Mouse (Mus musculus): ENCODE measurements around the gene Lcp1. TPM values are rescaled to one million over a fixed set of nuclear protein-coding genes. Genes with fewer than 3 reads are reported as not detected.
"Not testable (repeated sequence)": the region's sequence is repeated elsewhere in the genome, so short reads cannot be mapped to it uniquely, and the experiment has no call there.

Lcp1 gene
- total RNA-seq (2021) = 1 to 10 TPM; 6.0 to 8.2 TPM
- long read RNA-seq, experiment 1, partial matches to known transcripts = 1 of 3 reads
- long read RNA-seq, experiment 1, other reads (novel, unspliced or antisense) = 1 of 3 reads
- long read RNA-seq, experiment 2, partial matches to known transcripts = 3 of 4 reads
- long read RNA-seq, experiment 2, other reads (novel, unspliced or antisense) = 1 of 4 reads

DNA sequence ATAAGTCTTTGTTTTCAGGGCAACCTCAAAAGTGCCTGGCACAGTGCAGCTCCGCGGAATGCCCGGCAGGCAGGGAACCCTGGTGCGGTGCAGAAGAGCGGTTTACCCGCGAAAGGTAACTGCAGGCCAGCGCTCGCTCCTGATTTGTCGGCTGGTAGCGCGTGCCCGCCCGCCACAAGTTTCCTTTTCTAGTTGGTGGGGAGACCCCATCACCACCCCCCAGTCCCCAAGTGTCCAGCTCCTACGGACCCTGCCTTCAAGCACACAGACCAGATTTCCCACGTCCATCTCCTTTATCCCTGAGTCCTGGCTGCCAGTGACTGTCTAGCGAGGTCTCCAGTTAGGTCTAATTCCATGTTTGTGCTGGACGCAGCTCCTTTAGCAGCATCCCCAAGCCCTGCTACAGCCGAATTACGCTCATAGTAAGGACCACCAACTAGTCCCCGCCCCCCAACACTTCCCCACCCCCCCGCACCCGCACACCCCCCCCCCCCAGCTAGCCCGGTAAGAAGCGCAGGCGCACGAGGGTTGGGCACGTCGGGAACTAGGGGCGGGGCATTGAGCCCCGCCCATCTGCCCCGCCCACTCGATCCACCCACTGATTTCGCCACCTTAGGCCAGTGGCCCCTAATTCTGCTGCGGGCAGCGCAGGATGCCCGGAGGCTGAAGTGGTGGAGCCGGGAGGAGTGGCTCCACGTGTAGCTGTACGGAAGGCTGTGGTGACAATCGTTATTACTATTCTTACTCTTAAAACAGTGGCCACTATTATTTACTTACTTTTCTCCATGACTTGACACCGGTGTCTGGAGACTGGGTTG, at the start of gene Lcp1, which contains the start of gene Lrrc63:
TSS of gene Lcp1 (plus strand) at position 601 of the 818 bp plus-strand sequence.
TSS of gene Lrrc63 (minus strand) at position 381 of the 818 bp plus-strand sequence.
- intact Hi-C loops (cut with DNase I; ENCODE audit: low total_unique reads) = no loop called here
- peak; percentile 70 for DNase-seq

DNA sequence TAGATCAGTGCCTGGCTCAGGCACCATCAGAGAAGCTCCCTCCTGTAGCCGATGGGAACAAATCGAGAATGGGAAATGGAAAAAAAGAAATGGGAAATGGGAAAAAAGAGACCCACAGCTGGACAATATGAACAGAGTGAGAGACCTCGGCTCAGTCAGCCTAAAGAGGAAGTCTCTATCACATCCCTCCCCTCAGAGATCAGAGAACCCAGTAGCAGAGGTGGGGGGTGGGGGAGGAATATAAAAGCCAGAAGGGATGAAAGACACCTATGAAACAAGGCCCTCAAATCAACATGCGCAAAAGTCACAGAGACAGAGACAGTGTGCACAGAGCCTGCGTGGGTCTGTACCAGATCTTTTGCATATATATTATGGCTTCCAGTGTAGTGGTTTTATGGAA, 27.9 kb upstream of the Lcp1 start:
- intact Hi-C loops (cut with DNase I; ENCODE audit: low total_unique reads) = no loop called here
- no peak for DNase-seq

DNA sequence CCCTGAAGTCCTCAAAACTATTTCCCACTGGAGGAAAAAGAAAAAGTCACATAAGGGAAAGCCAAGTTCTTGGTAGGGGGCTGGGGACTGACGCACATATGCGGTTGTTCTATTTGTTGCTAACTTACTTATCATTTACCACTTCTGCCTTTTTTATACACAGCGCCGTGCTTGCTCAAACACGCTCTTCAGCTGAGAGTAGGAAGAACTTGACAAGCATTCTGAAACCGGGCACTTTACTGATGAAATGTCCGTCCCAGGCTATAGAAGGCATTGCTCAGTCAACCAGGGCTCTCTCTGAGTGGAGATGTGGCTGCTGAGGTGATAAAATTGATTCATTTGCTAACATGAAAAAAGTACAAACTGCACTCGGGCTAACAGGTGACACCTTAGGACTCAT, 9.2 kb upstream of the Lcp1 start:
- intact Hi-C loops (cut with DNase I; ENCODE audit: low total_unique reads) = no loop called here

DNA sequence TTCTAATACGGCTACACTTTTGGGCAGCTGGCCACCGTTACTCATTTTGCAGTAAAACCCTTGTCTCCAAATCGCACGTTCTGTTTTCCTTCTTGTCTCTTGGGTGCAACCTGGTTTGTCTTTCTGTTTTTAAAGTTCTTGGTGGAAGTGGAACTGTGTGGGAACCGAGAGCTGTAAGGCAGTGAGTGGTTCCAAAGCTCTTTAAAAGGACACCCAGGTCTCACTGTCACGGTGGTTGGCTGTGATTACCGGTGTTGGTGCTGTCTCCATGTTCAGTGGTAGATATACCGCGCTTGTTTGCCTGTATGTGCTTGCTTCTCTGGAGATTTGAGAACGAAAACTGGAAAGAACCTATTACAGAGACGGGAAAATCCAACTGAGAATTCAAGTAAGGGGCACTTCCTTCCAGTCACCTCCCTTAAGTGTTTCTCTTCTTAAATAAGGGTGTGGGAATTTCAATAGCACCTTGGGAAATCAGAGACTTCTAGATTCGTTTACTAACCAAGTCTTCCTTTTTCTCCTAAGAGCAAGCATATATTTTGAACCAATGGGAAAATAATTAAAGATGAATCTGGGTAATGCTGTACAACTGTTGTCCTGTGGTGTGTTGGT, 529 bp downstream of the Lcp1 start:
- intact Hi-C loops (cut with DNase I; ENCODE audit: low total_unique reads) = no loop called here
- no peak for DNase-seq

More for the DNA sequence above, 9.2 kb upstream of the Lcp1 start:
- no peak for DNase-seq

DNA sequence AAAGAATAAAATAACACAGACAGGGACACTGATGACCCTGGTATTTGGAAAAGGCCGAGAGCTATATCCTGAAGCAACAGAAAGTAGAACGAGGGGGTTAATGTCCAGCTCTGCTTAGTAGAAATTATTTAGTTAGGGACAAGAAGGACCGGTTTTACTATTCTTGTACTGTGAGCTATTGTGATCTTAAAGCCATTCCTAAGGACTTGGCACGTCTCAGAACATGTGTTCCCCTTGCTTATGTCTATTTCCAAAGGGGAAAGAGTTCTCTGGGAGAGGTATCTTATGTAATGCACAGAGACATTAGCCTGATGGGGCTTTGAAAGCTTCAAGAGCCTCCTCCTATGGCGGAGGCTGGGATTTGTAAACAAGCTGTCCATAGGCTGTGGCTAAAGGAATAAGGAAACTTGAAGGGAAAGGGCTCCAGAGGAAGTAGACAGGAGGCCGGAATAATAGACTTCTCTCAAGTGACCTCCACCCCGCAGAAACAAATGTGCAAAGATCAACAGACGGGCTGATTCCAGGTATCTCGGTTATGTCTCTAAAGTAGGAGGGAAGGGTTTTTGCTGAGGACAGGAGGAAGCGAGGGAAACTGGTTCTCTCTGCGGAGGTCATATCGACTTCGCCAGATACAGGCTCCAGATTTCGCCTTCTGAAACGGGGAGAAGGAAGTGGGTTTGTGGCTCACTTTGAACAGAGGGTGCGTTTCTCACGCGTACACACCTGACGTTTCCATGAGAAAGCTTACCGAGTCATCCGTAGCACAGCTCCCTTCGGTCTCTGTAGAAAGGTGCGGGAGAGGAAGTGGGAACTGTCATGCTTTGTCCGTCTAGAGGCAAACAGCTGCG, 5.4 kb downstream of the Lcp1 start:
- DNase-seq = no peak
- intact Hi-C loops (cut with DNase I; ENCODE audit: low total_unique reads) = no loop called here

DNA sequence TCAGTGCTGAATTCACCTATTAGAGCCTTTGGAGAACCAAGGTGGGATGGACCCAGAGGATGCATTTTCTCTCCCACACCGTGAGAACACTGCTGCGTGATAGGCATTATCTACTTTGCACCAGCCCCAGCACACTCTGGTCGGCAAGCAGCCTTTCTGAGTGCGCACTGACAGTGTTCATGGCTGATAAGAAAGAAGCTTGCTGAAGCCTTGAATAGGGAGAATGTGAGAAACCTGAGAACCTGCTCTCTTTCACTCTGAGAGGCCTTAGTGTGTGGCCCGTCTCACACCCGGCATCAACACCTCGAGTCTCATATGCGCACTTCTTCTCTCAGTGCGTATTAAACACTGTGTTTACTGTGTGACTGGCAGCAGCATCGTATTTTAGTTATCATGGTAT, 7.6 kb downstream of the Lcp1 start:
- intact Hi-C loops (cut with DNase I; ENCODE audit: low total_unique reads) = no loop called here

DNA sequence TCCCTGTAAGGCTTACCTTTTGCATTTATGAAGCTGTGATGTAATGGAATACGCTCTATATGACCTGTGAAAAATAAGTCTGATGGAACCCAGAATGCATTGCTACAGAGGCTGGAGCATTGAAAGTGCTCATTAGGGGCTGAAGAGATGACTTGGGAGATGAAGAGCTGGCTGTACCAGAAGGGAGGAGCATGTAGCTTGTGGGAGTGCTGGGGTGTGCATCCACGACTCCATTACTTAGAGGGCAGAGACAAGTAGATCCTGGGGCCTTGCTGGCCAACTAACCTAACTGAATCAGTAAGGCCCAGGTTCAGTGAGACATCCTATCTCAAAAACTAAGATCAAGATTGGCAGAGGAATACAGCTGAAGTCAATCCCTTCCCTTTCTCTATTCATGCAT, 8.3 kb downstream of the Lcp1 start:
- no peak for DNase-seq
- intact Hi-C loops (cut with DNase I; ENCODE audit: low total_unique reads) = no loop called here

More for the DNA sequence above, 7.6 kb downstream of the Lcp1 start:
- no peak for DNase-seq

DNA sequence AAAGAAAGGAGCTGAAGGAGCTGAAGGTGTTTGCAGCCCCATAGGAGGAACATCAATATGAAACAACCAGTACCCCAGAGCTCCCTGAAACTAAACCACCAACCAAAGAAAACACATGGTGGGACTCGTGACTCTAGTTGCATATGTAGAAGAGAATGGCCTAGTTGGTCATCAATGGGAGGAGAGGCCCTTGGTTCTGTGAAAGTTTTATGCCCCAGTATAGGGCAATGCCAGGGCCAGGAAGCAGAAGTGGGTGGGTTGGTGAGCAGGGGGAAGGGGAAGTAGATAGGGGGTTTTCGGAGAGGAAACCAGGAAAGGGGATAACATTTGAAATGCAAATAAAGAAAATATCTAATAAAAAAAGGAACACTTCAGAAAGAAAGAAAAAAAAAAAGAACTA, 16.8 kb downstream of the Lcp1 start:
- intact Hi-C loops (cut with DNase I; ENCODE audit: low total_unique reads); DNase-seq: not testable (repeated sequence)

DNA sequence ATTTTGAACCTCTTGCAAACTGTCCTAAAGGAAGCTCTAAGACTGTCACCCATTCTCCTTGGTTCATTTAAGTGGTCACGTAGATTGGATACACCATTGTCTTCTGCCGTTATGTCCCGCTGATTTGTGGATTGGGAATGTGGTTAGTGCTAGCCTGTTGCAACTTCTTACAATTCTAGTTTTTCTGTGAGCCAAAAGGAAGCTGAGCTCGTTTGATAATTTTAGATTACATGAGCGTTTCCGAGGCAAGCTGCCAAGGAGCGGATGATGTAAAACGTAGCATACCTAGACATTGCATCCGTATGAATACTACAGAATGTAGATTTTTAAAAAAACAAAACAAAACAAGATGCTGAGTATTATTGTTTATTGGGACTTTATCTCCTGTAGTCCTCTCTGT, 17.3 kb downstream of the Lcp1 start:
- no peak for DNase-seq
- intact Hi-C loops (cut with DNase I; ENCODE audit: low total_unique reads) = no loop called here

DNA sequence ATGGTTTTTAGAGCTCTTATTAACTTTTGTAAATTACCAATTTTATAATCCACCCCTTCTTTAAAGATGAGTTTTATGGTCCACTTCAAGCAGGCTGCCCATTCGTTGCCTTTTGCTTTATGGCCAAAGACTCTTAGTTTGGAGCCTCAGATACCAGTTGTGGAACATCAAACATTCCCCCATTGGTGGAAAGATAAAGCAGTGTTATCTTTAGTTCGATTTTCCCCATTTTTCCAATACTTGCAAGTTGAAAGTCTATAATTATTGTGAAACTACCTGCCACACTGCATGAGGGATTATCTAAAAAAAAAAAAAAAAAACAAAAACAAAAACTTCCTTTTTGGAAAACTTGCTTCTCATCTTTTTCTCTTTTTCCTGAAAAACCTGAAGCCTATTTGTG, 19.8 kb downstream of the Lcp1 start:
- DNase-seq = no peak
- intact Hi-C loops (cut with DNase I; ENCODE audit: low total_unique reads) = no loop called here

DNA sequence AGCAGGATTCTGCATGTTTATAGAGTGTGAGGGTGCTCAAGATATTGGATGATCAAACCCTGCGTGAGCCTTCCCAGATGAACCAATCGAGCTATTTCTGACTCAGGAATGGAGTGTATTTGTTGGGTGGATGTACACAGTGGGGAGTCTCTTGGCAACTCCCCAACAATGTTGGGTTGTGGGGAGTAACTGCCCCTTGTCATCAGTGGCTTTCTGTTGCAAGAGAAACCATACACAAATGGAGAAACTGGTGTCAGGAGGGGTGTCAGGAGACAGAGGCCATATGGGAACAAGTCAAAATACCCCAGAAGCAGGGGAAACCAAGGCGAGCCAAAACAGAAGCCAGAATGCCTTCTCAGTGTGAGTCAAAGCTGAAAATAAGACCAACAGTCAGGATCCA, 20.2 kb downstream of the Lcp1 start:
- intact Hi-C loops (cut with DNase I; ENCODE audit: low total_unique reads) = no loop called here
- no peak for DNase-seq

DNA sequence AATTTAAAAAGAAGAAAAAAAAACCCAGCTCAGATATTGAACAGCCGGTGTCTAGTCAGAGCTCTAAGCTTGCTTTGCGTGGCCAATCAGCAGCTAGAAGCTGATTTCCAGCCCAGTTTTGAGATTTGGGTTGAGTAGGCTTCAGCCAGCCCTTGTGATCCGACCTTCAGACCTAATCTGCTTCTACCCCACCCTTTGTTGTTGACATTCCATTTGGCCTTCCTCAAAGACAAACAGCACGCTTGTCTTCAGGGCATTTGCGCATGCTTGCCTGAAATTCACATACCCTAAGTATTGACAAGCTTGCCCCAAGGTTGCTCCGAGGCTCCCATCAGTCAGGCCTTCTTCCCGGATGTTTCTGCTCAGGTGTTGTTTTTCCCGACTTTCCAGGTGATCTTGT, 23.6 kb downstream of the Lcp1 start:
- DNase-seq = no peak
- intact Hi-C loops (cut with DNase I; ENCODE audit: low total_unique reads) = no loop called here

DNA sequence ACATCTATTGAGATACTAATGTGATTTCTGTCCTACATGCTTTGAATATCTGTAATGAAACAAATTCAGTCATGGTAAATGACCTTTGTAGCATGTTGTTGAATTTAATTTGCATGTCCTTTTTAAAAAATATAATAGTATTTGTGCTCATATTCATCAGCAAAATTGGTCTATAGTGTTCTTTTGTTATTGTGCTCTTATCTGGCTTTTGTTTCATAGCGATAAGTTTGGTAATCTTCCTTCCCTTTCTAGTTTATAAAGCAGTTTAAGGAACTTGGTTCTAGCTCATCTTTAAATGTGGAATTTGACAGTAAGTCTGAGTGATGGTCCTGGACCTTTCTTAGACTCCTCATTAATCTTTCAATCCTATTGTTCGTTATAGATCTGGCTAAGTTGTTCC, 28.5 kb downstream of the Lcp1 start:
- DNase-seq = no peak
- intact Hi-C loops (cut with DNase I; ENCODE audit: low total_unique reads) = no loop called here

DNA sequence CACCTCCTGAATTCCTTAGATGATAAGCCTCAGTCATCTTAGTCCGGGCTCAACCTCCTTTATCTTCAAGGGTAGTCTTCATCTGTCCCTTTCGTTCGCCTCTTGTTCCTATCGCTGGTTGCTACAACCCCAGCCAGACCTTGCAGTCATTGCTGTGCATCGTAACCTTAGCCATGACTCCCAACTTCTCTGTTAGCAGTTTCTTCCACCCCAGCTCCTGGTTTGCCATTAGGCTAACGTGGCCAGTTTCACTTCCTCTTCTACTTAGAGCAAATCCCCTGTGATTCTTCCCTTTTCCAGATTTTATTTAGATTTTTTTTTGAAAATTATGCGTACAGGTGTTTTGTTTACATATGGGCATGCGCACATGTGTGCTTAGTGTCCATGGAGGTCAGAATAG, 33.0 kb downstream of the Lcp1 start:
- DNase-seq = no peak
- intact Hi-C loops (cut with DNase I; ENCODE audit: low total_unique reads) = no loop called here

DNA sequence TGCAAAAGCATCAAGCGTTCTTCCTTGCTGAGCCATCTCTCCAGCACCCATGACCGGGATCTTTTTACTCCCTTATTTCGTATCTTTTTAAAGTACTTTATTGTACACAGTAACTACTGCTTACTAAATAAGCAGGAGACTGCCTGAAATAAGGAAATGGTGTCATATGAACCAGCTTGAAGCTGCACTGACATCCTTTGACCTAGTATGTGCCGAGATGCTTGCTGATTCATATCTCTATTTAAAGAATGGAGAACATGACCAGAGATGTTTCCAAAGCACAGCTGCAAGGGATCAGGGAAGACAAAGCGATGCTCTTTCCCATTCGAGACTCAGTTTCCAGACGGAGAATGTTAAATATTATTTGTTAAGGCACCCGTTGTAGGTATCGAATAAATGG, 33.4 kb downstream of the Lcp1 start:
- intact Hi-C loops (cut with DNase I; ENCODE audit: low total_unique reads) = no loop called here
- no peak for DNase-seq

DNA sequence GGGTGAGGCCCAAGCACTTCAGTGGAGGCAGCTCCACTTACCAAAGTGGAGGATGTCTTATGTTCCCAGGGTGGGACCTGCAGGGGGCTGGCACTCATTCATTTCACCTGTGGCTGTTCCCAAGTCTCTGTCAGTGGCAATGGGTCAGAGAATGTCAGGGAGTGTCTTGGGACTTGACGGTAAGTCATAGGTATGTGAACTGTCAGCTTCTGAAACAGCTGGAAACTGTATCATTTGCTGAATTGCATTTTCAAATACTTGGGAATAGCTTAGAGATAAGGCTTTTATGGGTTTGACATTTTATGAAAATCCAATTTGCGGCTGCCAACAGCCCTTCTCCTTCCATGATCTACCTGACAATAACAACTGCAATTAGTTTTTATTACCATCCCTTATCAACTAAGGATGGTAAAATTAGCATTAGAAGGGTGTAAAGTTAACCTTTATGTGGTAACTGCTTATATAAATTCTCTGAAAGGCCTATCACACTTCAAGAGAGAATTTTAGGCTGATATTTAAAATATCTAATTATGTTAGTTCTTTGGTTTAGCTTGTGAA, 34.8 kb downstream of the Lcp1 start:
- no peak for DNase-seq
- intact Hi-C loops (cut with DNase I; ENCODE audit: low total_unique reads) = no loop called here

DNA sequence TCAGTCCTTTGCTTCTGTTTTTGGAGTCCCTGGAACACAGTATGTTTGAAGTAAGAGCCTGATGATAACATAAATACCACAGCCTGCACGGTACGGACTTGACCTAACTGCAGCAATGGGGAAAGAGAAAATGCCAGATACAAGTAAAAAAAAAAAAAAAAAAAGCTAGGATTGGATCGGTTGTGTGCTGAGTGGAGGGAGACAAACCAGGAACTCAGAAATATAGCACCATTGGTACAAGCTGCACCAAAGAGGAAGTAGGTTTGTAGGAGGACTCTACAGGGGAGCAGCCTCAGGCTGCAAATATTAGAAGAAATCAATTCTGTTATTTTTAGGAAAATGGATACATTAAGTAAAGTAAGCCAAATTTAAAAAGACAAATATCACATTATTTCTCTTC, 37.6 kb downstream of the Lcp1 start:
- no peak for DNase-seq
- intact Hi-C loops (cut with DNase I; ENCODE audit: low total_unique reads) = no loop called here

DNA sequence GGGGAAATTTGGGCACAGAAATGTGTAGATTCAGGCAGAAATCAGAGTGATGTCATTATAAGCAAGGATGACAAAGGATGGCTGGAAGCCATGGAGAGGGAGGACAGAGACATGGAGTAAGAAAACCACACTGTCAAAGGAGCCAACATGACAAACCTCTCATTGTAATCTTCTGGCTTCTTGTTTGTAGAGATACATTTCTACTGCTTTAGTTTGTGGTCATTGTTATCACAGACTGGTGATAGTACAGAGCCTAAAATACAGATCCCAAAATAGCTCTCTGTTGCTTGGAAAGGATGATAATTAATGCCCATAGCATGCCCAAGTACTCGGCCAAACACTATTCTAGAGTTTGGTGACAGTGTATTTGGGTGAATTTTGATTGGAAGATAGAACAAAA, 39.6 kb downstream of the Lcp1 start:
- intact Hi-C loops (cut with DNase I; ENCODE audit: low total_unique reads) = no loop called here
- no peak for DNase-seq

DNA sequence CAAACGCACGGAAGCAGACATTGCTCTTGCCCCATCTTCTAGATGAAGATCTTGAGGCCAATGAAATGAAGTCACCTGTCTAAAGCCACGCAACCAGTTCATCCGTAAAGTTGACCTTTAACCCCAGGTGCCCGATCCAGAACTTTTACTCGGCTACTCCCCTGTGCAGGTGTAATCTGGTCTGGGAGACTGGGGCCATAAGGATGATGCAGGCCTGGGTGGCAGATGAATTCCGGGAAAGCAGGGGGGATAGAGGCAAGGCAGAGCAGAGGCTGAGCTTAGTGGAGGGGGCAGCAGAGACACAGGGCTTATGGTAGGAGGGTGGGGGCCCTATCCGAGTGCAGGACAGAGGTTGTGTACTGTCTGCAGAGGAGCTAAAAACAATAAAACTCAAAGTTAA, 43.4 kb downstream of the Lcp1 start:
- intact Hi-C loops (cut with DNase I; ENCODE audit: low total_unique reads) = no loop called here
- DNase-seq = no peak
